Mouse (Mus musculus) kidney, adult 2 months (tissue): ENCODE data around the gene Ankrd13b.

Experiments
- CTCF ChIP-seq: fragments of 200-500 bp; conservative IDR thresholded peaks from 2 replicates; pipeline ENCODE4 v1.5.1; 2011; ENCODE audit warnings: low read depth, mild to moderate bottlenecking, control low read depth, low read length, moderate library complexity, mixed read lengths; ENCODE audit not compliant: insufficient read depth, insufficient read length
- POLR2A ChIP-seq: fragments of 200-500 bp; IDR thresholded peaks from one replicate; pipeline ENCODE4 v1.6.1; 2011; ENCODE audit warnings: low read depth, low read length, control low read depth

DNA sequence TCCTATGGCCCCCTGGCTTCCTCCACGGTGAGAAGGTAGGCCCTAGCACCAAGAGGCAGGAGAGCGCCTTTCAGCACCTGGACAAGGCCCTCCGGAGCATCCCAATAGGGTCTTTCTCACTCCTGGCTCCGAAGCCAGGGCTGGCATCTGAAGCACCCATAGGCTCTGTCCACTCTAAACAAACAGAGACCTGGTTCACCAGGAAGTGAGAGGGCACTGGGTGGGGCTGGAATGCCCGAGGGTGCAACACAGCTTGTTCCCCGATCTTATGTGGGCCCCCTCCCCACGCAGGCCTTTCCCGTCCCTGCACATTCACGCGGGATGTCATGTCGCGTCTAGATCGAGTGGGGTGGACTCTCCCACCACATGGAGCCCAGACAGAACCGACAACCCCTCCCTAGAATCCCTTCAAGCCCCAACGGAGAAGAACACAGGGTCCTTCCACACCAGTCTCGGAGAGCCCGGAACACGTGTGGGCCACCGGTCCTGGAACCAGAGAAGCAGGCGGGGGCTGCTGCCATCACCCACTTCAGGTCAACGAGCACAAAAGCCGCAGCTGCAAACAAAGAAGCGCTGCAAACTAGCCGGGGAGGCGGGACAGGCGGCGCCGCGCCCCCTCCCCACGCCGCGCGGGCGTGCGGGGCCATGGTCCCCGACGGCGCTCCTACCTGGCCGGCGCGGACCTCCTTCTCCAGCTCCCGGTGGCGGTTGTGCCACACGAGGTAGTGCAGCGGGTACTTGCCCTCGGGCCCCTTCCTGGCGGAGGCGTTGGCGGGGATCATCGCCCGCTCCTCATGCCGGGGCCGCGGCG lies 502 bp downstream of the Ankrd13b start:
- TF ChIP-seq CTCF, result no peak
- TF ChIP-seq POLR2A, result no peak
